Mouse (Mus musculus) urinary bladder, postnatal 10 days (tissue): ENCODE measurements around the gene Slc12a9.

ENCODE experiments used
- DNase-seq: peaks from one replicate; pipeline ENCODE4 v3.0.0; 2022; ENCODE audit warnings: low spot score

The Slc12a9 gene

DNA sequence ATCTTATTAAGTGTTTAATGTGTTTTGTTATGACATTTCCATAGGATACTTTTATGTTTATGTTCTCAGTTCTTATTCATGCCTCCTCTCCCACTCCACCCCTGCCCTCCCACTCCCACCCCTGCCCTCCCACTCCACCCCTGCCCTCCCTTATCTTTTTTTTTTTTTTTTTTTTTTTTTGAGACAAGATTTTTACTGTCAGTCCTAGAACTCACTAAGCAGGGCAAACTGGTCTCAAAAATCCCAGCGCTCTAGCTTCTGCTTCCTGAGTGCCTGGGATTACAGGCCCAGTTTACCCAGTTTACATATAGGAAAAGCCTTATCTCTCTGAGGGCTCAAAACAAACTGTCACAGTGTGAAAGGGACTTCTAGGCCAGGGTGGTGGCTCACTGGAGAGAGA is 13.0 kb upstream of the Slc12a9 start:
- no peak for DNase-seq

DNA sequence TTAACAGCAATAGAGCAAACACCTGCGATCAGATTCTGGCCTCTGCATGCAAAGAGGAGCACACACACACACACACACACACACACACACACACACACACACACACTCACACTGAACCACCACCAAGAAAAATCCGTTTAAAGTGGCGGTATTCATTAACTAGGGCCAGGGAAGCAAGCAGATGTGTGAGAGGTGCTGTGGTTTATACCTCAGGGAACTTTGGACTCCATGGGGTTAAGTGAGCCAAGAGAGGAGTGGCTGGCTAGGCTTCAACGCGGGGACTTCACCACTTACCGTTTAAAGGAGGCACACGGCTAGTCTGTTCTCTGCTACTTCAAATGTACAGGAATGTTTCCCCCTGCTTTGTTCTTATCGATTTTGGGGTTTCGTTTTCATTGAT is 12.4 kb upstream of the Slc12a9 start:
- DNase-seq = no peak

DNA sequence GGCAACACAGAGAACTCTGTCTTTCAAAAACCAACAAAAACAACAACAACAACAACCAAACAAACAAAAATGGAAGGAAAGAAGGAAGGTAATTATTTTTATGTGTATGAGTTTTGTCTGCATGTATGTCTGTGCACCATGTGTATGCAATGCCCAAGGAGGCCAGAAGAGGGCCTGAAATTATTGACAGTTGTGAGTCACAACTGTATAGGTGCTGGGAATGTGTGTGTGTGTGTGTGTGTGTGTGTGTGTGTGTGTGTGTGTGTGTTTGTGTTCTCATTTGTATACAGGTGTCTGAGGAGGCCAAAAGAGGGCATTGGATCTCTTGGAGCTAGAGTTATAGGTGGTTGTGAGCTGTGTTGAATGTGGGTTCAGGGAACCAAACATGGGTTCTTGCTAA is 10.5 kb upstream of the Slc12a9 start:
- DNase-seq = no peak

DNA sequence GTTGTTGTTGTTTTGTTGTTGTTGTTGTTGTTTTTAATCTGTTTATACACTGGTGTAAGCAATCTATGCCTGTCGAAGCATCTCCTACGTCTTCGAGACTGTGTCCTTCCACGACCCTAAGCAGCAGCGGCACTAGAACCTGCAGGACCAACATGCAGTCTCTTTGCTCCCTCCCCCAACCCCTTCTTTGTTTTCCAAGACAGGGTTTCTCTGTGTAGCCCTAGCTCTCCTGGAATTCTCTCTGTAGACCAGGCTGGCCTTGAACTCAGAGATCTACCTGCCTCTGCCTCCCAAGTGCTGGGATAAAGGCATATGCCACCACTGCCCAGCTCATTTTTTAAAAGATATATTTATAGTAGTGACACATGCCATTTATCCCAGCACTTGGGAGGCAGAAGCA is 10.0 kb upstream of the Slc12a9 start:
- DNase-seq = no peak

DNA sequence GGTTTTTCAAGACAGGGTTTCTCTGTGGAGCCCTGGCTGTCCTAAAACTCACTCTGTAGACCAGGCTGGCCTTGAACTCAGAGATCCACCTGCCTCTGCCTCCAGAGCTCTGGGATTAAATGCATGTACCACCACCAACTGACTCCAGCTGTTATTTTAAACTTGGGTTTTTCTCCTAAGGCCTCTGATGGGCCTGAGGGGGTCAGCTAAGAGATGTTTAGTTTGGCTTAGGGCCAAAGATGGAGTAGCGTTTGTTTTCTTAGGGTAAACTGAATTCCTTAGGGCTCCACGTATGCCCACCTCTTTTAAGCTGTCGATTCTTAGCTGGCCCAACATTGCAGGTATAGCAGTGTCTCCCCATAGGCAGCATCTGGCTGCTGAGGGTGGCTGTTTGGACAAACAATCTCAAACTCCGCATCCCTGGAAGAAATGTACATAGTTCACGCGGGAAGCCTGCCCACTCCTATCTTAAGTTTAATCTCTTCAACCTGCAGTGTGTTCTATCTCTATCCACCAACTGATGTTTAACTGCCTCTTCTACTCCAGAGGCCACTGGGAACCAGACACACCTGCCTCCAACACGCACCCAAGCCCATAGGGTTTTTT is 9.1 kb upstream of the Slc12a9 start:
- DNase-seq = no peak

DNA sequence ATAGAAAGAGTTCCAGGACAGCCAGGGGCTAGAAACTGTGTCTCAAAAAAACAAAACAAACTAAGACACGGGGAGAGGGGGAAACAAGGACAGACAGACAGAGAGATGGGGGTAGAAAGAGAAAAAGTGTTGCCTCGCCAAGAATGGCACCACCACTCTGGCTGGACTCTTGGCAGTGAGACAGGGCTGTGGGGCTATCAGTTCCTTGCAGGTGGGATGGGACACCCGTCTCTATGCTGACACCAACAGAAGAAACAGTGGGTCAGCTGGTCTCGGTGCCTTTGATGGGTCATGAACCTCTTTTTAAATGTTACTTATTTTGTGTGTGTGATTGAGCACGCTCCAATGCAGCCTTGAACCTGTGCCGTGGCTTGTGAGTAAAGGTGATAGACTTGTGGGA is 6.8 kb upstream of the Slc12a9 start:
- DNase-seq = no peak

DNA sequence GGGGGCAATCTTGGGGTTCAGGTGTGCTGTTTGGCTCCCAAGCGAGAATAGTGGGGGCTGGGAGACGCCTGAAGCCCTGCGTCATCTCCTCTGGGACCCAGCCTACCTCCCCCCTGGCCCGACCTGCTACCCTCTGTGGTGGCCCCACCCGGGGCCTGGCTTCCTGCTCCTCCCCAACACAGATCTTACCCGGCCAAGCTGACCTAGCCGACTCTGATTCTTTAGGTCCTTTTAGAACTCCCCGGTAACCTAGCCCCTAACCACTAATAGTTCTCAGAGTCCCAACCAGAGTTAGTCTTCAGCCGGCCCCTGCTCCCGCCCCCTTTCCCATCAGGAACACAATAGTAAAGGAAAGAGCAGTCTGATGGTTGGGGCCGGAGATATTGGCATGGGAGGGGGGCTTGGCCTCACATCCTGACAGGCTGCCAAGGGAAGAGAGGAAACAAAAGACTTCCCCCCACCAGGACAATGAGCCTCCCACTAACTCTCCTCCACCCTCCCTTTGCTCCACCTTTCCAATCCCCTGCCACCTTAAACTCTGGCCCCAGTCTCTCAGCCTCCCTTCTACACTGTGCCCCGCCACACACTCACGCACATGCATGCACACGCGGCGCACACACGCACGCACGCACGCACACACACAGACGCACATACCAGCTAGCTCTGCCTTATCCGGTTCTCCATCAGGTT is 6.0 kb upstream of the Slc12a9 start:
- no peak for DNase-seq

DNA sequence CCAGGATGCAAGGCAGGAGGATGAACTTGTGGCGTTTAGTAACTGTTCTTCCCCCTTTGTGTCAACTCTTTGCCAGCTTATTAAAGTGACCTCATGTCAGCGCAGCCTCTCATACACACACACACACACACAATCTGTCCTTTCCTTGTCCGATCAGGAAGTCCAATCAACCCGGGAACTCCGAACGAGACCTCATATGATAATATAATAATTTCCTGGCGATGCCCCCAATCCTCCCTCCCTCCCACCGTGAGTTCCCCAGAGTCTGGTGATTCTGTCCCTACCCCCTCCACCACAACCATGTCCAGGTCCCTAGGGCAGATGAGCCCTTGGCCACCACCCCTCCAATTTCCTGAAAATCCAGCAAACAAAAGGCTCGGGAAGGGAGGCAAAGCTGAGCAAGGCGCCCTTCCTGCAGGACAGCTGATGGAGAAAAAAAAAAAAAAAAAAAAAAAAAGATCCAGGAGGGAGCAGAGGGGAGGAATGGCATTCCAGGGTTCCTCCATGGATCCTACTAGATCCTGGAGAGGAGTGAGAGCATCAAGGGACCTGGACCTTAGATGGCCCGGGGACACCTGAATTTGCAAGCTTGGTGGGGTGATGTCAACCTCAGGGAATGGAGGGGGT is 5.4 kb upstream of the Slc12a9 start:
- no peak for DNase-seq

DNA sequence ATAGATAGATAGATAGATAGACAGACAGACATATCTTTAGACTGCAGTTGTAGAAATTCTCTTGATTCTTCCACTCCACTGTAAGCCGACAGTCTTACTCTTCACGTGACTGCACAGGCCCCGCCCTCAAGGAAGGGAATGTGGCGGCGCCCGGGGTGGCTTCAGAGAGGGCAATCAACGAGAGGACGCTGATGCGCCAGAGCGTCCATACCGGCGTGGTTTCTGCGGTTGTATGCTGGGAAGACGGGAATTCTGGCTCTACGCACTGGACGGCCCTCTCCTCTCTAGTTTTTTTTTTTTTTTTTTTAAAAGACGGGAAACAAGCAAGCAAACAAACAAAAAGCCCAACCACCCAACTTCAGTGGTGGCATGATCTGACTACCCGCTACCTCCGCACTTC is 4.9 kb upstream of the Slc12a9 start:
- peak; percentile 65 for DNase-seq

DNA sequence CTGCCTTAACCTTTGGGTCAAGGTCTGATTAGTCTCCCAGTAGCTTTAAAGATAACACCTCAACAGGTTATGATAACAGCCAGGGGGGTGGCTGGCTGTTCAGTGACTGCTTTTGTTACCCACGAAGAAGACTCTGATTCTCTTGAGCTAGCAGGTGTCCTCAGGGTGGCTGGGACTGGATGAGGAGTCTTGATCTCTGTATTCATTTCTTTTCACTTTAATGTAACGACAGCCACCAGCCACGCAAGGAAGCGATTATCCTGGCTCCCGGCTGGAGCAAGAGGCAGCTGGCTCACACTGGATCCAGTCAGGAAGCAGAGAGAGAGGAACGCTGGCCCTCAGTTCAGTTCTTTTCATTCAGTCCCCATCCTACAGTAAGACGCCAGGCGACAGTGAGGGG is 3.8 kb upstream of the Slc12a9 start:
- DNase-seq = no peak

DNA sequence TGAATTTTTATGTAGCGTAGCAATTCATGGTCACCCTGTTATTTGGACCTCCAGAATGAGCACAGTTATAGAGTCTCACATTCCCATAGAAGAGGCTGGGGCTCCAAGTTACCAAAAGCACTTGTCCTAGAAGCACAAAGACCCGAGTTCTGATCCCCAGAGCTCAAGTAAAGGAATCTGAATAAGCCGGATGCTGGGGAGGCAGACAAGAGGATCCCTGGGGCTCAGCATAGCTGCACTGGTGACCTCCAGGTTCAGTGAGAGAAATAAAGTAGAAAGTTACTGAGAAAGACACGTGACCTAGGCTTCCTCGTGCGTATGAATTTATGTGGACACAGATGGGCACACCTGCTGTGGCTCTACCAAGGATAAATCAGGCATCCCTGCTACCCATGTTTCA is 1.7 kb upstream of the Slc12a9 start:
- DNase-seq = no peak

DNA sequence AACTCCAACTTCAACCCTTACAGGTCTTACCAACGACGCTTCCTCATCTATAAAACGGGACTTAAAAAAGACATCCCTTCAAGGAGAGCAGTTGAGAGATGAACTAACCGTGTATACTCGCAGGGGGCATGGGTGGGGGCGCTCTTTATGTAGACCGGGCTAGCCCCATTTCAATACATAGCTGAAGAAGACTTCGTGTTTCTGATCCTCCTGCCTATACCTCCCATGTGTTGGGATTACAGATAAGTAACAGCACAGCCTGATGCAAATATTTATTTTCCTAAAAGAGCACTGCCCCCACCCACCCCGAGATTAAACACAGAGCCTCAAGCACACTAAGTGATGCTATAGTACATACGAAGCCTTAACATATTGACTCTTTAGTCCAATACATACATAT is 920 bp upstream of the Slc12a9 start:
- DNase-seq = no peak

DNA sequence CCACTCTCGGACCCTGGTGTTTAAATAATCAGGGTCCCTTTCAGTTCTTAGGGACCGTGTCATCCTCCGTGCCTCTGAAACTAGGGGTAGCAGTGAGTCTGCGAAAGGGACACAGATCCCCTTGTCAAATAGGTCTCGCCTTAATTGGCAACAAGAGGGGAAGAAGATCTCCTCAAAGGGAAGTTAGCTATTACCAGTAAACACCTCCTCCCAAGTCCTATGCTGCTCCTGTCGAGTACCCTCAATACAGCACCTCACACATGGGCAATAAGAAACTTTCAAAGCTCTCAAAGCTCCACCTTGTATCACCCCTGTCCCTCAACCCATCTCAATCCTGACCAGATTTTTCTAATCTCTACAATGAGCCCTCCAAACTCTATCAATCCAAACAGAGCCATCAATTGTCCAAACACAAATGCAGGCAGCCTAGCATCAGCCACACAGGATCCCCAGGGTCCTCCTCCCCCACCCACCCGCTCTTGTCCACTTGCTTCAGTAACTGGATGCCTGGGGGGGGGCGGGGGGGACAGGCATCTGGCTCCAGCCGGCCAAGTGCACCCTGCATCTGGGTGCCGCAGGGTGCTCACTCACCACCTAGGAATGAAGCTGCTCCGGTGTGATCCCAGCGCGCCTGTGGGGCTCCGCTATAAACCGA is 413 bp downstream of the Slc12a9 start:
- DNase-seq = no peak

DNA sequence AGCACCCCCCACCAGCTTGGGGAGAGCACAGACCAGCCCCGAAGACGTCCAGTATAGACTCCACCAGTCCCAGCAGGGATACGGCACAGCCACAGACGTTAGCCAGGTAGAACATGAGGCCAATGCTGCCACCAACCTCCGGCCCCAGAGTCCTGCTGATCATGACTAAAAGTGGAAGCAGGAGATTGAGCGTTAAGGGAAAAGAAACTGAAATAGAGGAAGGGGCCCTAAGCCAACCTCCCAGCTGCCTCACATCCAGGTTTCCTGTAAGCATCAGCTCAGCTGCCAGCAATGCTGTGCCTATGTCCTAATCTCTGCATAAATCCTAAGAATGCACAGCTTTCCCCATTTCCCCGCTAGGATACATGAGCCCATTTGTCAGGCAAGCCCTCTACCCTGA is 2.5 kb downstream of the Slc12a9 start:
- no peak for DNase-seq

DNA sequence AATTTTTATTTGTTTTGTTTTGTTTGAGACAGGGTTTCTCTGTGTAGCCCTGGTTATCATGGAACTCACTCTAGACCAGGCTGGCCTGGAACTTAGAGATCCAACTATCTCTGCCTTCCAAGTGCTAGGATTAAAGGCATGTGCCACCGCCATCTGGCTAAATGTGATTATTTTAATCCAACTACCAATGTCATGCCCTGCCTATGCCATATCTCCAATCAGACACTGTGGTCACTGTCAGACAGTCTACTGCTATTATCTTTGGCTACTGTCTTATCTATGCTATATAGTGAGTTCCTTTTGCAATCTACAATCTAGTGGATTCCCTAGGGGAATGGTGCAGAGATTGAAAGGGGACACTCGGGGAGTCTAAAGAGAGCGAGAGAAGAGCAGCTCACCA is 12.4 kb downstream of the Slc12a9 start:
- DNase-seq = no peak

DNA sequence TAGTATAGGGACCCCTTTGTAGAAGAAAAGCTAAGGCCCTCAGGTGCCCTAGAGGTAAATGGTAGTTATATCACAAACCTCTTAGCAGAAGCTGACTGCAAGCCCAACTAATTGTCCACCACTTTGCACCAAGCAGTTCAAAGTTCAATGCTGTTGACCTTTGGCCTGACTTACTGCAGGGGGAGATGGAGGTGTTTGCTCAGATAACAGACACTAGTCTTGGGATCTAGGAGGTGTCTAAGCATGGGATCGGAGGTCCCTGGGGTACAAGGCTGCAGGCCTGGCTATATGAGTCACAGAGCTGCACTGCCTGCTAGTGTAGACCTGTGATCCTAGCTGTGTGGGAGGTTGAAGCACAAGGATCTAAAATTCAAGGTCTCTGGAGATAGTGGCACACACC is 14.8 kb downstream of the Slc12a9 start:
- no peak for DNase-seq

DNA sequence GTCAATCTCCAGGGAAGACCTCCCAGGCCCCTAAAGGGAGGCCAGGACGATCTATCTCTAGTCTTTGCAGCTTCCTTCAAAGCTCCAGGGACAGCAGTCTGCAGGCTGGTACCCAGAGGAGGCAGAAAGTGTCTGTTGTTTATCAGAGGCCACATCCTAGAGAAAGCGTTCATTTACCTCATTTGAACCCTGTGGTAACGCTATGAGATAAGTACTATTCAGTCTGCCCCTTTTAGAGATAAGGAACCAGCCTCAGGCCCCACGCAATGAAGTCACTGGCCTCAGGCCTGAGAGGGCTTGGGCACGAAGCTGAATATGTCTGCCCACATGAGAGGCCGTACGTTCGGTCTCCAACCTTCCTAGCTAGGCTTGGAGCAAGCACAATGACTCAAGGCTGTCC is 16.0 kb downstream of the Slc12a9 start:
- DNase-seq = no peak

DNA sequence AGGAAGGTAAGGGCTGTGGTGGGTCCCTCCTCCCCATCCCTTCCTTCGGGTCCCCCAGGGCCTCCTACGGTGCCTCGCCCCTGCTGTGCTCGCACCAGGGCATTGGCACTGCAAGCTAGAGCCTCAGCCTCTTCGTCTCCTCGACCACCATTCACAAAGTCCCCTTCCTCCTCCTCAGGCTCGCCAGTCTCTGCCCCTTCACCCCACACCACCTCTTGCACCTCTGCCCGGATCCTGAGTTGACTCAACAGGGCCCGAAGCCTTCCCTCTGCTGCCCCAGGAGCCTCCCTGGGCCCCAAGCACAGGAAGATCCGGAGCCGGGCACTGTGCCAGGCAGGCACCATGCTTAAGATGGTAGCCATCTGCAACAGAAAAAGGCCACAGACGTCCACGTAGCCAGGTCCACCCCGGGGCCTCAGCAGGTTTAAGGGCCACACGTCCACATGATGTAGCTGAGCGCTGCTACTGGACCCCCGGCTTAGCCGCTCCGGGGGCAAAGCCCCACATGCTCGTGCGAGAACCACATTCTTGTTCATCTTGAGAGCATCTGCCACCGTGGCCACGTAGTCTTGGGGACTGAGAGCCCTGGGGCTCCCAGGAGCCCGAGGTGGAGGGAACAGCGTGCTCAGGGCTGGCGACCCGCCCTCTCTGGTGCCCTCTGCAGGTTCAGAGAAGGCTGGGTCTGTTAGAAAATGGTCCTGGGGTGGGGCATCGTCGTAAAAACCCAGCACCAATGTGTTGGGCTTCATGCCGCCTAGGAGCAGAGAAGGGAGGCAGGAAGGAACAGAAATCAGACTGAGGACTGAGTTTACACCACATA is 18.1 kb downstream of the Slc12a9 start:
- no peak for DNase-seq

DNA sequence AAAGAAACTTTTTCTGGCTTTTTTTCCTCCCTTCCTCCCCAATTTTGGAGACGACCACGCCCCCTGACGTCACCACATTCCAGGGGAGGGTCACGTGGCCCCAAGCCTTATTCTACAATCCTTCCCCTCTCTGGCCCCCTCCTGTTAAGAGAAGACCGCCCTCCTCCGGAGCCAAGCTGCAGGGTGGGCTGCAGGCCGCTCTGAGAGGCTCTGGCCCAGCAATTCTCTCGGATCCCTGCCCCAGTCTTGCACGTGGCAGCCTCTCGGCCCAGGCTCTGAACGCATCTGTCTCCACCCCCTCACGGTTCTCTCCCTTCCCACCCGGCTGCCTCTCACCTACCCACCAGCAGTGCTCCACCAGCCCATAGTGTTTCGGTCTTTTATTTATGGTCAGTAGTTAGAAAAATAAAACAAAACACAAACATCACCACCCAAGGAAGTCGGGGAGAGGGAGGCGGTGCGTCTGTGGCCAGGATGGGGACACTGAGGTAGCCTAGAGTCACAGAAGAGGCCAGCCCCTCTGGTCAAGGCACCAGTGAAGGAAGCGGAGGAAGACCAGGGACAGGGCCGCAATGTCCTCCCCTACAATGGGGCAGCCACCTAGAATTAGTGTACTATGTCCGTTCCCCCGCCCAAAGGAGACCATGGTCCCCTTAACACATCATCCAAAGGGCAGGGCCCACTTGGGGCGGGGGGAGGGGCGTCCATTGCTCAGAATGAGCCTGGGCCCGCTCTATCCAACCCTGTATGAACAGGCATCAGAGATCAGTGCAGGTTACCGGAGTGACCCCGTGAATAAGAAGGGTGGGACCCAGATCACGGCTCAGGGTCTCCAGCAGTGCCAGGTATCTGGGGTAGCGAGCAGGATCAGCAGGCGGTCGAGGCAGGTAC is 19.0 kb downstream of the Slc12a9 start, which contains the start of gene Trip6:
Gene Trip6 (minus strand): TSS at position 212 of the 891 bp plus-strand sequence.
- DNase-seq = peak; percentile 78

DNA sequence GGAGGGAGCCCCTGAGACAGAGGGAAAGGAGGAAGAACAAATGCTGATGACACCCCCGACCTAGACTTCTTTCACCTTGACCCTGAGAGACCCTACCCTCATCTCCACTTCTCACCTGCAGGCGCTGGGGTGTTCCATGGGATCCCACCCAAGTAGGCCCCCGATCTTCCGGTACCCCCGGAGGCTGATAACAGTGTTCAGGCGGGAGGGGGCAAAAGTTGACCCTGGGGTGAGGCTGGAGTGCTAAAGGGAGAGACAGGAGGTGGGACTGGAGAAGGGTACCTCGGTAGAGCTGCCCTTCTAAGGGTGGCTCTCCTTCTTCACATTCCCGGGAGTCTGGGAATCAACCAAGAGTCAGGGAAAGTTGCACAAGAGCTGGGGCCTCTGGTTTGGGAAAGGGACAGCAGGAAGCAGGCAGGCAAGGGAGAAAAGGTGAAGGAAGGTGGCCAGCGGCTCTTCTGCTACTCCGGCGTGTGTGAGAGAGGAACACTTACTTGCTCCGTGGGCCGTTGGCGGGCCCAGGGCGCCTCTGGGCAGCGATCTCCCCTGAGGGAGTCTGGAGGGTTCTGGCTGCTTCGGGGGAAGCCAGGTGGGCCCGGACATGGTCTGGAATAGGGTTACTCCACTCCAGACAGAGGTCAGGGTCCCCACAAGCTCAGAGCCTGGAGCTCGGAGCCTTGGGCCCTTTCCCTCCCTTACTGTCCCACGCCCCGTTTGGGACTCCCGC is 19.8 kb downstream of the Slc12a9 start:
- DNase-seq = no peak

DNA sequence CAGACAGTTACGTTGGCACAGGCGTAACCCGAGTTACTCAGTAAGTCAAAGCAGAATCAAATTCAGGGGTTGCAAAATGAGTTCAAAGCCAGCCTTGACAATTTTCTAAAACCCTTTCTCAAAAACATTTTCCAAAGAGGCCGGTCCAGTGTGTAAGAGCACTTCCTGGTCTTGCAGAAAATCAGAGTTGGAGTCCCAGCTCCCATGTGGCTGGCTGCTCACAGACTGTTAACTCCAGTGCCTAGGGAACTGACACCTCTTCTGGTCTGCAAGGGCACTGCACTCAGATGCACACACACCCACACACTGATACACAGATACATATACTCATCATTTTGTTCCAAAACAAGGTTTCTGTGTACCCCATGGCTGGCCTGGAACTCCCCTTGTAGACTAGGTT is 25.0 kb downstream of the Slc12a9 start:
- no peak for DNase-seq
